Mouse (Mus musculus) limb, embryonic 13.5 days (tissue): ENCODE data around the gene Dynlrb1. TPM values are rescaled to one million over a fixed set of nuclear protein-coding genes. Genes with fewer than 3 reads are reported as not detected.

Experiments used
- ATAC-seq: fragments of 200-750 bp; cut with Nextera tagmentation; 2 replicates; pipeline ENCODE4 v1.8.0; 2017; ENCODE audit warnings: low read depth, moderate number of reproducible peaks, moderate TSS enrichment; ENCODE audit not compliant: low FRiP score
- H3K27ac ChIP-seq: fragments of 300-500 bp; sonication (generic); 2 replicates; pipeline ENCODE4 v1.5.1; 2015; ENCODE audit warnings: inconsistent platforms, mild to moderate bottlenecking, moderate library complexity
- H3K27me3 ChIP-seq: fragments of 300-500 bp; sonication (generic); 2 replicates; pipeline ENCODE4 v1.6.1; 2015; ENCODE audit warnings: mild to moderate bottlenecking, inconsistent platforms
- H3K36me3 ChIP-seq: fragments of 300-500 bp; sonication (generic); 2 replicates; pipeline ENCODE4 v1.6.1; 2015; ENCODE audit warnings: inconsistent platforms, mild to moderate bottlenecking, moderate library complexity
- H3K4me1 ChIP-seq: fragments of 300-500 bp; sonication (generic); 2 replicates; pipeline ENCODE4 v1.6.1; 2015; ENCODE audit warnings: inconsistent platforms
- H3K4me2 ChIP-seq: fragments of 300-500 bp; sonication (generic); replicated peaks from 2 replicates; pipeline ENCODE4 v1.6.1; 2015; ENCODE audit warnings: inconsistent platforms, mild to moderate bottlenecking, moderate library complexity
- H3K4me3 ChIP-seq: fragments of 300-500 bp; sonication (generic); 2 replicates; pipeline ENCODE4 v1.5.1; 2015; ENCODE audit warnings: moderate library complexity, mild to moderate bottlenecking, inconsistent platforms
- H3K9ac ChIP-seq: fragments of 300-500 bp; sonication (generic); 2 replicates; pipeline ENCODE4 v1.6.1; 2015; ENCODE audit warnings: mild to moderate bottlenecking, inconsistent platforms
- H3K9me3 ChIP-seq: fragments of 300-500 bp; sonication (generic); 2 replicates; pipeline ENCODE4 v1.6.1; 2016; ENCODE audit warnings: inconsistent platforms
- WGBS: fragments of 180-500 bp; shearing (Covaris S2); methylation state at CpG from one replicate; pipeline ENCODE4 v1.1.7; 2015; 5-methylcytosine and 5-hydroxymethylcytosine counted together
- polyA plus RNA-seq: library from polyadenylated mRNA; unstranded; fragments of >200 nt; fragmentation: Nextera tagmentation; extraction: Ambion mirVana; gene quantifications from 2 replicates; pipeline ENCODE4 v1.2.1, GENCODE M21; 2015

Gene Dynlrb1
- 484 and 488 TPM in 2 replicates for polyA plus RNA-seq

GRCm38 (mm10) chr2:155236362-155236992 is at the start of gene Dynlrb1:
Gene Dynlrb1 (plus strand): TSS chr2:155236533.
- ATAC-seq: peak; percentile 99
- peak within 1 kb of the TSS; percentile 91 for H3K9ac ChIP-seq
- peaks cover 13% of the 10 kb centered on the region for H3K36me3 ChIP-seq
- no peaks in the 10 kb centered on the region for H3K9me3 ChIP-seq
- under 1% methylated on average over 50 of the region's 50 CpGs for WGBS
- H3K27ac ChIP-seq: peak within 1 kb of the TSS; percentile 90
- H3K27me3 ChIP-seq: no peaks in the 10 kb centered on the region
- H3K4me3 ChIP-seq: peak within 1 kb of the TSS; percentile 93
- peaks cover 20% of the 10 kb centered on the region for H3K4me1 ChIP-seq
- H3K4me2 ChIP-seq: peak within 1 kb of the TSS; percentile 95

- Histone ChIP-seq H3K4me3 (no peak overlapping the region), H3K4me1 (no peaks in the 10 kb centered on the region), H3K36me3 (peaks cover 77% of the 10 kb centered on the region), H3K9me3 (no peaks in the 10 kb centered on the region), H3K27me3 (no peaks in the 10 kb centered on the region), H3K27ac (no peak overlapping the region), H3K9ac (no peak overlapping the region), H3K4me2 (no peak overlapping the region)
- WGBS: 86% methylated on average over 2 of the region's 2 CpGs
- no peak for ATAC-seq
Observed at GRCm38 (mm10) chr2:155207419-155207818, 28.9 kb upstream of the Dynlrb1 start.

DNA sequence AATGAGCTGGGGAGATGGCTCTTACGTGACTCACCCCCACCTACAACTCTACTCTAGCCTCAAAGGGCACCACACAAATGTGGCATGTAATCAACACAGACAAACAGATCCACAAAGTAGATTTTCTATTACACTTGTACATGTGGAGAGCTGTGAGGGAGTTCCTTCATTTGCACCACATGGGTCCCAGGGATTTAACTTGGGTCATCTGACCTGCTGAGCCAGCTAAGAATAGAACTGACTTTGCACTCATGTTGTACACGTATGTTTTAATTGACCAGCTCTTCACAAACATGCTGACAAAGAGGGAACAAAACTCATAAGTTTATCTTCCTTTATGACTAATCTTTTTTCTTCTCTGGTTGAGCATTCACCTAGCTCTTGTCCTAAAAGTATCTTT is 13.2 kb upstream of the Dynlrb1 start:
- ATAC-seq: no peak
- H3K27ac ChIP-seq: no peak overlapping the region
- H3K9me3 ChIP-seq: no peaks in the 10 kb centered on the region
- no peaks in the 10 kb centered on the region for H3K4me1 ChIP-seq
- peaks cover 91% of the 10 kb centered on the region for H3K36me3 ChIP-seq
- H3K4me2 ChIP-seq: no peak overlapping the region
- no peak overlapping the region for H3K4me3 ChIP-seq
- H3K9ac ChIP-seq: no peak overlapping the region
- H3K27me3 ChIP-seq: no peaks in the 10 kb centered on the region
- WGBS: 88% methylated on average over 2 of the region's 2 CpGs

- Histone ChIP-seq H3K27ac (no peak overlapping the region), H3K4me2 (no peak overlapping the region), H3K9me3 (no peaks in the 10 kb centered on the region), H3K27me3 (no peaks in the 10 kb centered on the region), H3K36me3 (peaks cover 85% of the 10 kb centered on the region), H3K9ac (no peak overlapping the region), H3K4me3 (no peak overlapping the region), H3K4me1 (no peaks in the 10 kb centered on the region)
- no peak for ATAC-seq
- WGBS: 92% methylated on average over 7 of the region's 7 CpGs
Observed at GRCm38 (mm10) chr2:155224721-155225120, 11.6 kb upstream of the Dynlrb1 start.

- peak overlapping the region; percentile 95 for H3K4me2 ChIP-seq
- H3K36me3 ChIP-seq: peaks cover 7% of the 10 kb centered on the region
- H3K27me3 ChIP-seq: no peaks in the 10 kb centered on the region
- peak; percentile 94 for ATAC-seq
- H3K4me1 ChIP-seq: peaks cover 20% of the 10 kb centered on the region
- H3K9ac ChIP-seq: peak overlapping the region; percentile 91
- H3K4me3 ChIP-seq: peak overlapping the region; percentile 93
- H3K27ac ChIP-seq: peak overlapping the region; percentile 90
- no peaks in the 10 kb centered on the region for H3K9me3 ChIP-seq
- WGBS: 5% methylated on average over 13 of the region's 13 CpGs
Observed at GRCm38 (mm10) chr2:155235746-155236361, 479 bp upstream of the Dynlrb1 start.

GRCm38 (mm10) chr2:155237276-155237675 is 943 bp downstream of the Dynlrb1 start:
- WGBS: 17% methylated on average over 4 of the region's 4 CpGs
- Histone ChIP-seq H3K36me3 (peaks cover 14% of the 10 kb centered on the region), H3K4me3 (peak overlapping the region; percentile 93), H3K9ac (peak overlapping the region; percentile 91), H3K27ac (no peak overlapping the region; the same call in 1 of the 2 replicates), H3K9me3 (no peaks in the 10 kb centered on the region), H3K27me3 (no peaks in the 10 kb centered on the region), H3K4me1 (peaks cover 20% of the 10 kb centered on the region), H3K4me2 (peak overlapping the region; percentile 95)
- ATAC-seq: no peak

DNA sequence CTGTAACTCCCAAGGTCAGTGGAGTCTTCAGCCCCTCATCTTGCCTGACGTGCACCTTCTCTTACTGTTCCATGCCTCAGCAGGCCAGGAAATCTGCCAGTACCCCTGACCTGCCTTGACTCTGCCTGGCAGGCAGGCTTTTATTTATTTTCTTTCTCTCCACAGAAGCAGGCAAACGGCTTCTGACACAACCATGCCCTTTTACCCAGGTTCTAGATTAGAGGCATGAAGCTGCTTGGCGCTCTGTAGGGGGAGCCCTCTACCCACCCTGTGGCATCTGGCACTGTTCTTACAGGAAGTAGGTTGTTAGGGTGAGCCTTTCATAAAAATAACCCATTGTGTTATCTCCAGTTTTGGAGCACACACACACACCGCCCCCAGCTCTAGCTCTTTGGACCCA is 4.6 kb downstream of the Dynlrb1 start:
- Histone ChIP-seq H3K4me3 (no peak overlapping the region), H3K9me3 (no peaks in the 10 kb centered on the region), H3K9ac (no peak overlapping the region), H3K36me3 (peaks cover 50% of the 10 kb centered on the region), H3K4me1 (peaks cover 16% of the 10 kb centered on the region), H3K27me3 (no peaks in the 10 kb centered on the region), H3K4me2 (no peak overlapping the region), H3K27ac (no peak overlapping the region)
- no peak for ATAC-seq
- 78% methylated on average over 4 of the region's 4 CpGs for WGBS

- Histone ChIP-seq H3K9me3 (no peaks in the 10 kb centered on the region), H3K4me2 (no peak overlapping the region), H3K4me3 (no peak overlapping the region), H3K36me3 (peaks cover 65% of the 10 kb centered on the region), H3K27ac (no peak overlapping the region), H3K9ac (no peak overlapping the region), H3K27me3 (no peaks in the 10 kb centered on the region), H3K4me1 (peaks cover 13% of the 10 kb centered on the region)
- 89% methylated on average over 7 of the region's 7 CpGs for WGBS
- ATAC-seq: no peak
Observed at GRCm38 (mm10) chr2:155242296-155242855, 6.0 kb downstream of the Dynlrb1 start.

GRCm38 (mm10) chr2:155246231-155246630 is 9.9 kb downstream of the Dynlrb1 start:
- ATAC-seq: no peak
- peaks cover 92% of the 10 kb centered on the region for H3K36me3 ChIP-seq

DNA sequence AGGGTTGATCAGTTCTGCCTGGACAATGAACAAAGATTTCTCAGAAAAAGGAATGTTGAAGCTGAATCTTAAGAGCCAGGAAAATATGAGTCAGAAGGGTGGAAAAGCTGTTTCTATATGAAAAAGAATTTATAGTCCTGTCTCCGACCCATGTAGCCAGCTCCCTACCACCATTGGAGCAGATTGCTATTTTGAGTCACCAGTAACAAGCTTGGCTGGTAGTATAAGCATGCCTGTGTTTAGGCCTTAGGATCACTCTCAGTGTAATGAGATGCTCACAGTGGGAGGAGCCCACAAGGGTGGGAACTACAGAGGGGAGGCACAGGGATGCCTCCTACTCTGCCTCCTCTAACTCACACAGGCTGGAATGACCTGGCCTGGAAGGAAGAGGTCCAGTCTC is 11.9 kb downstream of the Dynlrb1 start:
- no peak overlapping the region for H3K9ac ChIP-seq
- peaks cover 88% of the 10 kb centered on the region for H3K36me3 ChIP-seq
- H3K4me2 ChIP-seq: no peak overlapping the region
- H3K9me3 ChIP-seq: no peaks in the 10 kb centered on the region
- no peak overlapping the region; the same call in 1 of the 2 replicates for H3K27ac ChIP-seq
- ATAC-seq: no peak
- H3K4me3 ChIP-seq: no peak overlapping the region
- 80% methylated on average over 1 of the region's 1 CpGs for WGBS
- no peaks in the 10 kb centered on the region for H3K27me3 ChIP-seq
- H3K4me1 ChIP-seq: no peaks in the 10 kb centered on the region

More at GRCm38 (mm10) chr2:155246231-155246630, 9.9 kb downstream of the Dynlrb1 start:
- H3K9ac ChIP-seq: no peak overlapping the region
- no peaks in the 10 kb centered on the region for H3K9me3 ChIP-seq
- 94% methylated on average over 4 of the region's 4 CpGs for WGBS
- H3K27me3 ChIP-seq: no peaks in the 10 kb centered on the region
- no peak overlapping the region for H3K27ac ChIP-seq
- no peaks in the 10 kb centered on the region for H3K4me1 ChIP-seq
- no peak overlapping the region for H3K4me3 ChIP-seq
- no peak overlapping the region for H3K4me2 ChIP-seq

DNA sequence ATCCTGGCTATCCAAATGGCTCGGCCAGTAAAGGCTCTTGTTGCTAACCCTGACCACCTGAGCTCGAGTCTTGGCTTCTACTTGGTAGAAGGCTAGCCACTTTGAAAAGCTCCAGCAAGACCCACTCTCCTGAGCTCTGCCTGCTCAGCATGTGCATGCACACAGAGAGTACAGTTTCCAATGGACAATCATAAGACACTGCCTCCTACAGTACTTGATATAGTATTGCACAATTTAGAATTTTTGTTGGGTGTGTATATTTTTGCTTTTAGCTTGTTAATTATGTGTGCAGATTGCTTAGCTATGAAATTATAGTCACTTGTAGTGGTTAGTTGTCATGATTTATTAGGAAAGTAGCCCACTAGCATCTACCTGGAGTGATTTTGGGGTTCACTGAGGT is 12.4 kb downstream of the Dynlrb1 start:
- no peak overlapping the region for H3K9ac ChIP-seq
- H3K27ac ChIP-seq: no peak overlapping the region; the same call in 1 of the 2 replicates
- no peaks in the 10 kb centered on the region for H3K4me1 ChIP-seq
- no peaks in the 10 kb centered on the region for H3K9me3 ChIP-seq
- H3K4me3 ChIP-seq: no peak overlapping the region
- peaks cover 83% of the 10 kb centered on the region for H3K36me3 ChIP-seq
- no peaks in the 10 kb centered on the region for H3K27me3 ChIP-seq
- no peak for ATAC-seq
- no peak overlapping the region for H3K4me2 ChIP-seq
- WGBS: 64% methylated on average over 2 of the region's 2 CpGs

- 94% methylated on average over 5 of the region's 5 CpGs for WGBS
- Histone ChIP-seq H3K36me3 (peaks cover 74% of the 10 kb centered on the region), H3K4me2 (no peak overlapping the region)
Observed at GRCm38 (mm10) chr2:155249588-155249987, 13.3 kb downstream of the Dynlrb1 start.

More at GRCm38 (mm10) chr2:155249588-155249987, 13.3 kb downstream of the Dynlrb1 start:
- Histone ChIP-seq H3K27me3 (no peaks in the 10 kb centered on the region), H3K9ac (no peak overlapping the region), H3K4me3 (no peak overlapping the region), H3K4me1 (no peaks in the 10 kb centered on the region), H3K9me3 (no peaks in the 10 kb centered on the region), H3K27ac (no peak overlapping the region)
- no peak for ATAC-seq
